Mouse (Mus musculus): Measurements from ENCODE around the gene Vsig2. TPM values are rescaled to one million over a fixed set of nuclear protein-coding genes. Genes with fewer than 3 reads are reported as not detected.
A peak's percentile ranks its signal among the peaks of the same experiment; 100 is the strongest.

The Vsig2 gene
- 4.8 and 6.7 TPM in 2 replicates for total RNA-seq (2012; rRNA removed)

DNA sequence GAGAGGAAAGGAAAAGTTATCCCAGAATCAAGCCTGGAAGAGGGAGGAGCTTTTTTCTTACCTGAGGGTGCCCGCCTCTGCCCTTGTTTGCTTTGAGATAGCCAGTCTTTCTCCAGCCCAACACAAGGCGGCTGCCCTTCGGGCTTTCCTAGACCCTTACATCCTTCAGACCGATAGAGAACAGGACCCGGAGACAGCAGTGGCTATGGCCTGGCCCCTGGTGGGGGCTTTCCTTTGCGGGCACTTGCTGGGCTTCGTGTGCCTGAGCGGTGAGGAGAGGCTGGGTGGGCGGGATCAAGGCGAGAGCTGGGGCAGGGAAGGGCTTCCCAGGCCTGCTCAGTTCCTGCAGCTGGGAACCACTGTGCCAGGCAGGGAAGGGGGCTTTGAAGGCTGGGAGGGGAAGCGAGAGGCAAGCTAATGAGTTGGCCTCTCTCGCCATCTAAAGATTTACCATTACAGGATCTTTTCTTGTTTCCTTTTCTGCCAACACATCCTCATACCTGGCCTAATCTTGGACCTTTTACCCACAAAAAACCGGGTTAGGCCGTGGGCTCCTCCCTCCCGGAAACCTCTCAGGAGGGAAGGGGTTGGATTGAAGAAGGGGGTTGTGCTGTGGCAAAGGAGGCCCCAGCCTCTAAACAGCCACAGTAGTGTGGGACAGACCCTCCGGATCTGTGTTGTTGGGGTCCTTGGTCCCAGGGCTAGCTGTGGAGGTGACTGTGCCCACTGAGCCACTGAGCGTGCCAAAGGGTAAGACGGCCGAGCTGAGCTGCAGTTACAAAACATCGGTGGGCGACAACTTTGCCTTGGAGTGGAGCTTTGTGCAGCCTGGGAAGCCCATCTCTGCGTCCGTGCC is at the start of gene Vsig2:
TSS of gene Vsig2 (plus strand) at position 86 of the 856 bp plus-strand sequence.
- H3K9ac ChIP-seq (ENCODE audit: insufficient read depth, low read depth, low read length, poor library complexity, severe bottlenecking), result peak within 1 kb of the TSS; percentile 11; the same call in 1 of the 2 replicates
- TF ChIP-seq ZC3H11A (IDR thresholded peaks at IDR 0.05; ENCODE audit: borderline replicate concordance, low read depth, low read length) (no peak), CHD2 (IDR thresholded peaks at IDR 0.05; ENCODE audit: low read depth, low read length) (no peak), MAFK (IDR thresholded peaks at IDR 0.05; ENCODE audit: insufficient read depth, low read depth, low read length) (no peak), HCFC1 (IDR thresholded peaks at IDR 0.05; ENCODE audit: borderline replicate concordance, insufficient read depth, low read length) (no peak), ZNF384 (IDR thresholded peaks at IDR 0.05; ENCODE audit: low read depth, low read length) (no peak)

DNA sequence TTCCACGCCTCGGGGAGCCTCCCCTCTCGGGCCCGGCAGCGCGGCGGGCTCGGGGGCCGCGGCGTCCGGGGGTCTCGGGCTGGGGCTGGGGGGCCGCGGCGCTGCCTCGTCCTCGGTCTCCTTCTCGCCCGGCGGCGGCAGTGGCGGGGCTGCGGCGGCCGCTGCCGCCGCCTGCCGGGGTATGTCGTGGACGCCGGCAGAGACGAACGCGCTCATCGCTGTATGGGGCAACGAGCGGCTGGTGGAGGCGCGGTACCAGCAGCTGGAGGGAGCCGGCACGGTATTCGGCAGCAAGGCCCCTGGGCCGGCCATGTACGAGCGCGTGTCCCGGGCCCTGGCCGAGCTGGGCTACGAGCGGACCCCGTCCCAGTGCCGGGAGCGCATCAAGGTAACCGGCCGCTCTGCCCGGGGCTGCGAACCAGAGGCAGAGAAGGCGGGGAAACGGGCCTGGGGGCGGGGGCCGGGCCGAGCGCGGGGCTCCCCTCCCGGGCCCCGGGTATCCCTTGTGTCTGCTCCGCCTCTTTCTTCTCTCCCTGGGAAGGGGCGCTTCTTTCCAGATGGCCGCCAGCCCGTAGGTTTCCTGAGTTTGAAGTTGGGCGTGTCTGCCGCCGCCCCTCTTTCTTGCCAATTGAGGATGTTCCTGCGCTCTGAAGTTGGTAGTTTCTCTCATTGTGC is 49.5 kb upstream of the Vsig2 start:
- peak; percentile 50 for DNase-seq (ENCODE audit: low read depth, low spot score)
- peaks cover 2% of the 10 kb centered on the region; the same call in 1 of the 2 replicates for H3K36me3 ChIP-seq (ENCODE audit: control insufficient read depth, insufficient read depth, low read length, poor library complexity, severe bottlenecking)
- H3K9me3 ChIP-seq (ENCODE audit: control insufficient read depth, insufficient read depth, low read depth, low read length), result no peaks in the 10 kb centered on the region
- peak overlapping the region; percentile 89 to 99 for H3K4me3 ChIP-seq (ENCODE audit: insufficient read depth in 1 of 2, low read depth in 1 of 2, low read length in 2 of 2, poor library complexity in 1 of 2, severe bottlenecking in 1 of 2)
- peak overlapping the region; percentile 98 for H3K9ac ChIP-seq (ENCODE audit: insufficient read depth, low read depth, low read length, poor library complexity, severe bottlenecking)
- no peak for TF ChIP-seq MAFK (IDR thresholded peaks at IDR 0.05; ENCODE audit: insufficient read depth, low read depth, low read length)
- no peak for TF ChIP-seq ZC3H11A (IDR thresholded peaks at IDR 0.05; ENCODE audit: borderline replicate concordance, low read depth, low read length)
- TF ChIP-seq CHD2 (IDR thresholded peaks at IDR 0.05; ENCODE audit: low read depth, low read length), result no peak
- no peak for TF ChIP-seq ZNF384 (IDR thresholded peaks at IDR 0.05; ENCODE audit: low read depth, low read length)
- TF ChIP-seq HCFC1 (IDR thresholded peaks at IDR 0.05; ENCODE audit: borderline replicate concordance, insufficient read depth, low read length), result no peak
- in situ Hi-C loops (cut with MboI; ENCODE audit: low sequenced_read_pairs in 2 of 2, unreplicated experiment in 2 of 2), result no loop called here
- H3K4me1 ChIP-seq (ENCODE audit: control insufficient read depth in 2 of 2, insufficient read depth in 2 of 2, low read length in 2 of 2, poor library complexity in 1 of 2), result peaks cover 4 to 14% of the 10 kb centered on the region in 2 experiments; a peak in 1 of 4 replicates
- H3K27ac ChIP-seq (ENCODE audit: insufficient read depth, low read depth, low read length, poor library complexity, severe bottlenecking), result peak overlapping the region; percentile 99

More for the DNA sequence above, at the start of gene Vsig2:
- Histone ChIP-seq H3K27ac (ENCODE audit: insufficient read depth, low read depth, low read length, poor library complexity, severe bottlenecking) (no peak within 1 kb of the TSS), H3K4me1 (ENCODE audit: control insufficient read depth in 2 of 2, insufficient read depth in 2 of 2, low read length in 2 of 2, poor library complexity in 1 of 2) (peaks cover 2 to 13% of the 10 kb centered on the region in 2 experiments; a peak in 1 of 4 replicates), H3K9me3 (ENCODE audit: control insufficient read depth, insufficient read depth, low read depth, low read length) (no peaks in the 10 kb centered on the region), H3K36me3 (ENCODE audit: control insufficient read depth, insufficient read depth, low read length, poor library complexity, severe bottlenecking) (no peaks in the 10 kb centered on the region; the same call in 1 of the 2 replicates), H3K4me3 (ENCODE audit: insufficient read depth in 1 of 2, low read depth in 1 of 2, low read length in 2 of 2, poor library complexity in 1 of 2, severe bottlenecking in 1 of 2) (peak within 1 kb of the TSS; percentile 45 to 47; a peak in 3 of 4 replicates)
- in situ Hi-C loops (cut with MboI; ENCODE audit: low sequenced_read_pairs in 2 of 2, unreplicated experiment in 2 of 2), result loop anchor here in 1 of 2 experiments (10.0 kb wide), 1 partner anchor 105 kb away; the partner anchor contains the start of gene Robo3
- no peak for DNase-seq (ENCODE audit: low read depth, low spot score)

DNA sequence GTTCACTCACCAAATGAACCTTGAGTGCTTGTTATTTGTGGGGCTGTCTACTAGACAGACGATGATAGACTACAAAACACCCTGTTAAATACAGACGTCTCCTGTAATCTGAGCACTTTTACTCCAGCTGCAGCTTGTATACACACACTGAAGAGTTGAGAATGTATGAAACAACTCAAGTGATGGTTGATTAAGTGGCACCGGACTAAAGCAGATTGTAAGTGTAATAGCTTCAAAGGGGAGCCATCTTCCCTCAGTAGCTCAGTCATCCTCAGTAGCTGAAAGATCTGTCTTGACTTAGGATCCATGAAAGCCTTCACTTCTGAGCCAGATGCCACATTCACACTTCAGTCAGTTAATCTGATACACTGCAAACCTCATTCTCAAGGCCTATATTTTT is 43.3 kb upstream of the Vsig2 start:
- DNase-seq (ENCODE audit: low read depth, low spot score), result no peak
- Histone ChIP-seq H3K9me3 (ENCODE audit: control insufficient read depth, insufficient read depth, low read depth, low read length) (no peaks in the 10 kb centered on the region), H3K27ac (ENCODE audit: insufficient read depth, low read depth, low read length, poor library complexity, severe bottlenecking) (no peak overlapping the region), H3K4me3 (ENCODE audit: insufficient read depth in 1 of 2, low read depth in 1 of 2, low read length in 2 of 2, poor library complexity in 1 of 2, severe bottlenecking in 1 of 2) (no peak overlapping the region), H3K4me1 (ENCODE audit: control insufficient read depth in 2 of 2, insufficient read depth in 2 of 2, low read length in 2 of 2, poor library complexity in 1 of 2) (peaks cover 3 to 13% of the 10 kb centered on the region in 2 experiments), H3K36me3 (ENCODE audit: control insufficient read depth, insufficient read depth, low read length, poor library complexity, severe bottlenecking) (peaks cover 9% of the 10 kb centered on the region), H3K9ac (ENCODE audit: insufficient read depth, low read depth, low read length, poor library complexity, severe bottlenecking) (no peak overlapping the region)
- TF ChIP-seq HCFC1 (IDR thresholded peaks at IDR 0.05; ENCODE audit: borderline replicate concordance, insufficient read depth, low read length) (no peak), MAFK (IDR thresholded peaks at IDR 0.05; ENCODE audit: insufficient read depth, low read depth, low read length) (no peak), CHD2 (IDR thresholded peaks at IDR 0.05; ENCODE audit: low read depth, low read length) (no peak), ZNF384 (IDR thresholded peaks at IDR 0.05; ENCODE audit: low read depth, low read length) (no peak), ZC3H11A (IDR thresholded peaks at IDR 0.05; ENCODE audit: borderline replicate concordance, low read depth, low read length) (no peak)
- in situ Hi-C loops (cut with MboI; ENCODE audit: low sequenced_read_pairs in 2 of 2, unreplicated experiment in 2 of 2), result no loop called here

DNA sequence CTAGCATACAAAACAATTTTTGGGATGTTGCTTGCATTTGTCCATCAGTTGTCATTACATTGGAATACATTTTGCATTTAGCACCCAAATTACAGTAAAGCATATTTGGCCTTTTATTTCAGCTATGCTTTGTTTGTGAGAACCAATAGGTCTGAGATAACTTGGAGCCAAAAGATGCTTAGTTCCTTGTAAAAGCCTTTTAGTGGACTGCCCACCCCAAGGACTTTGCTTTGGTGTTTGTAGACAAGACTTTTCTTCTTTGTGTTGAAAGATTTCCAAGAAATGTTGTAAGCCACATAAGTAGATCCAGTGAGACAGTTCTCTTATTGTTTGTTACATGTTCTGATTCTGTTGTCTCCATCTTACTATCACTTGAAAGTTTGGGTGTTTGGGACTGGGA is 42.7 kb upstream of the Vsig2 start:
- H3K9ac ChIP-seq (ENCODE audit: insufficient read depth, low read depth, low read length, poor library complexity, severe bottlenecking), result no peak overlapping the region
- no peak overlapping the region for H3K4me3 ChIP-seq (ENCODE audit: insufficient read depth in 1 of 2, low read depth in 1 of 2, low read length in 2 of 2, poor library complexity in 1 of 2, severe bottlenecking in 1 of 2)
- in situ Hi-C loops (cut with MboI; ENCODE audit: low sequenced_read_pairs in 2 of 2, unreplicated experiment in 2 of 2), result no loop called here
- no peak for DNase-seq (ENCODE audit: low read depth, low spot score)
- H3K36me3 ChIP-seq (ENCODE audit: control insufficient read depth, insufficient read depth, low read length, poor library complexity, severe bottlenecking), result peaks cover 9% of the 10 kb centered on the region
- no peaks in the 10 kb centered on the region for H3K9me3 ChIP-seq (ENCODE audit: control insufficient read depth, insufficient read depth, low read depth, low read length)
- no peak overlapping the region for H3K27ac ChIP-seq (ENCODE audit: insufficient read depth, low read depth, low read length, poor library complexity, severe bottlenecking)
- TF ChIP-seq ZNF384 (IDR thresholded peaks at IDR 0.05; ENCODE audit: low read depth, low read length) (no peak), ZC3H11A (IDR thresholded peaks at IDR 0.05; ENCODE audit: borderline replicate concordance, low read depth, low read length) (no peak), HCFC1 (IDR thresholded peaks at IDR 0.05; ENCODE audit: borderline replicate concordance, insufficient read depth, low read length) (no peak), CHD2 (IDR thresholded peaks at IDR 0.05; ENCODE audit: low read depth, low read length) (no peak), MAFK (IDR thresholded peaks at IDR 0.05; ENCODE audit: insufficient read depth, low read depth, low read length) (no peak)
- H3K4me1 ChIP-seq (ENCODE audit: control insufficient read depth in 2 of 2, insufficient read depth in 2 of 2, low read length in 2 of 2, poor library complexity in 1 of 2), result peaks cover 3 to 13% of the 10 kb centered on the region in 2 experiments
